Mouse (Mus musculus) embryo, embryonic 11 days (tissue): Measurements from ENCODE around the gene Spag9.

Experiments
- DNase-seq: peaks from one replicate; pipeline ENCODE4 v3.0.0-alpha.2; 2015

Gene Spag9

DNA sequence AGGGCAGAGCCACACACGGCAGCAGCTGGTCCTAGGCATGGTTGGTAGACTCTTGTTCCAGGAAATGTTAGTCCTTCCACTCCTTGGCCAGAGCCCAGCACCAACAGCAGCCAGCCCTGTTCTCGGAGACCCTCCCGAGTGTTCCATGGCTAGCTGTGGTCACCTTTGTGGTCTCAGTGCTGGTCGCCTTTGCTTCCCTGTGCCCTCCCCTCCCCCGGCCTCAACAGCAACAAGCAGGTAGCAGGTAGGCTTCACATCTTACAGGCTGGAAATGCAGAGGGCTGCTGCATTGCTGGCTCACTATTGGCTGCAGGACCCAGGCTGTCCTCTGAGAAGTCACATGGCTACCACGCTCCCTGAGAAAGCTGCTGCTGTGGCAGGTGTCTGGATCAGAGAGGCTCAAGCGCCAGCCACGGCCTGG is 139.7 kb downstream of the Spag9 start:
- no peak for DNase-seq

DNA sequence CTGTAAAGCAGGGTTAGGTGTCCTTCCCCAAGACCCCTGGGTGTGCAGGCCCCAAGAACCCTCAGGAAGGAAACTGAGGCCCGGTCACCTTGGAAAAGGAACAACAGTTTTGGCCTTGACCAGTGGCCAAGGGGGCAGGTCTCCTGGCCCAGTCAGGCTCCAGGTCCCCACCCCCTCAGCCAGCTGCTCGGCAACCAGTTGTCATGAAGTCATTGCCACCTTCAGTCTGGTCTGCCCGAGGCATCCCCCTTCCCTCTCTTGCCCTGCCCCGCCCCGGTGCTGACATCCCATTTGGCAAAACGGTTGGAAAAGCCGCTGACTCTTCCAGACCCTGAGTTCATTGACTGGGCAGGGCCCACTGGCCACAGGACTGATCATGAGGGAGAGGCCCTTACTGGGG is 140.8 kb downstream of the Spag9 start:
- no peak for DNase-seq

GRCm38 (mm10) chr11:94137326-94138061 is 141.6 kb downstream of the Spag9 start:
- DNase-seq, result no peak

DNA sequence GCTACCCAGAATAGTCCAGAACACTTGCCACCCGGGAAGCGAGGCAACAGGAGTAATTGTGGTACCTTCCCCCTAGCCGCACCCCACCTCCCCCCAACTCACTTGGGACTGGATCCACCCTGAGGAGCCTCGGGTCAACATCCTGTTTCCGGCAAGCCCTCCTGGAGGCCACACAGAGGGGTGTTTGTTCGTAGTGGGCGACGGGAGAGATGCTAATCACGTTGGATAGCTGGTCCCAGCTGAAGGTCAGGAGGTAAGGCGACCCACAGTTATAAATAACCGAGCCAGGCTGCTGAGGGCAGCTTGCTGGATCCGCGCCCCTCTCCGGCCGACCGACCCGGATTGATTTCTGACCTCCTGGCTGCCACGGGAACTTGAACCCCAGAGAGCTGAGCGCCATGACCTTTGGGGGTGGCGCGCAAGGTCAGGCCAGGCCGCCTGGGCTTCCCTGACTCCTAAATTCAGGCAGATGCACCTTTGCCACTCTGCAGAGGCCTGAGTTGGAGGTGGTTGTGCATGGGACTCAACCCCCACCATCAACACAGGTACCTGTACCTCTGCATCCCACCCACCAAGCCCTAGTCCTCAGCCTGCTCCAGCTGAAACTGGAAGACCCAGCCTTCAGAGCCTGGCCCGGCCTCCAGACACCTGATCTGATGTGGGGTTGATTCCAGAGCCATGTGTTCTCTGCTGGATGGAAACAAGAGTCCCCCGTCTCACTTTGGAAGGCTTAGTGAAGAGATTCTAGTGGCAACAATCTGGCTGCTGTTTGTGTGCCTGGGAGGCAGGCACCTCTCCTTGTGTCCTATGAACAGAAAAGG is 142.7 kb downstream of the Spag9 start:
- peak; percentile 47 for DNase-seq

- no peak for DNase-seq
These were observed 143.3 kb downstream of the Spag9 start for GRCm38 (mm10) chr11:94139232-94139620.

DNA sequence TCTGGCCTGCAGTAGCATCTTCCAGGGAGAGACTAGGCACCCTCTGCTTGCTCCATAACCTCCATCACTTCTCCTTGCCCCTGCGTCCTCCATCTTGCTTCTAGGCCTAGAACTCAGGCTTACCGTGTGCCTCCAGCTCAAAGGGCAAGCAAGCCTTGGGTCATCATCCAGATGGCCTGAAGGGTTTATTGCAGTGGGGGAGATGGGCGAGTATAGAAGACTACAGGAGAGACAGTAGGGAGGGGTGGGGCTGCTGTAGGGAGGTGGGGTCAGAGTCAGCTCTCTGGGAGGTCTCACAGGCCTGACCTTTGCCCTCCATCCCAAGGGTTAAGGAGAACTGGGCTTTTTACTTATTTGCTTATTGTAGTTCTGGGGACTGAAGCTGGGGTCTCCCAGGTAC is 144.6 kb downstream of the Spag9 start:
- DNase-seq, result no peak

DNA sequence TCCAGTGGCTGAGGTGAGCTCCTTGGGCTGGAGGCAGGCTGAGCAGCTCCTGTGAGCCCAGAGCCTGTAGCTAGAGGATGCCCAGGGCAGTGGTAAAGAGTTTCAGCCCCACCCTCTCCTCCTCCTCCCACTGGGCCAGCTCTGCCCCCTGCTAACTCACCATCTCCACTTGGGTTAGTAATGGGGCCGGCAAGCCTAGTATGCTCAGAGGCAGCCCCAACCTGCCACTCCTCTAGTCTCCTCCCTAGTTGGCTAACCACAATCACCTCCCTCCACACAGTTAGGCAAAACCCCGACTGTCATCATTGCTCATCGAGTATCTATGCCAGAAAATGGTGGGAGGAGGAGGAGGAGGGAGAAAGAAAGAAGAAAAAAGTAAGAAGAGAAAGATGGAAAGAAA is 145.7 kb downstream of the Spag9 start:
- no peak for DNase-seq

- DNase-seq, result no peak
These were observed 147.4 kb downstream of the Spag9 start for GRCm38 (mm10) chr11:94143336-94143735.

GRCm38 (mm10) chr11:94144771-94145539 is 149.1 kb downstream of the Spag9 start:
- no peak for DNase-seq

- no peak for DNase-seq
These were observed 150.2 kb downstream of the Spag9 start for GRCm38 (mm10) chr11:94146049-94146605.

GRCm38 (mm10) chr11:94146733-94147485 is 151.0 kb downstream of the Spag9 start:
- no peak for DNase-seq

DNA sequence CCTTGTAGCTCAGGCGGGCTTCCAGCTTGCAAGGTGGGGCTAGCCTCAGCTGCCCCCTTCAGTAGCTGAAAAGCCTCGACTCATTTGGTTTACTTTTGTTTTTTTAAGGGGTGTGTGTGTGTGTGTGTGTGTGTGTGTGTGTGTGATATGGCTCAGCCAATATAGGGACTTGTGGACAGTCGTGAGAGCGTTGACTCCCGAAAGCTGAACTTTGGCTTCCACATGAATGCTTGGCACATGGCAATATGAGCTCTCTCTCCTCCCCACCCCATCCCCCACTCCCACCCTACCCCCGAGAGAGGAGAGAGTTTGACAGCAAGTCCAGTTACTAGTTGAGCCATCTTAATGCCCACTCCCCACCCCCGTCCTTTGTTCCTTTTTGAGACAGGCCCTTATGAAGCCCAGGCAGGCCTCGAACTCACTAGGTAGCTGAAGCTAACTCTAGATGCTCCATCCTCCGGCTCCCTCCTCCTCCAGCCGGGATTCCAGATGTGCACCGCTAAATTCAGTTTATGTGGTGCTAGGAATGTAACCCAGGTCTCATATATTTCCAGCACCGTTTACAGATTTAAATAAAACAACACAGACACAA is 152.3 kb downstream of the Spag9 start:
- DNase-seq, result no peak

- peak; percentile 66 for DNase-seq
These were observed 153.1 kb downstream of the Spag9 start for GRCm38 (mm10) chr11:94148931-94149491.

DNA sequence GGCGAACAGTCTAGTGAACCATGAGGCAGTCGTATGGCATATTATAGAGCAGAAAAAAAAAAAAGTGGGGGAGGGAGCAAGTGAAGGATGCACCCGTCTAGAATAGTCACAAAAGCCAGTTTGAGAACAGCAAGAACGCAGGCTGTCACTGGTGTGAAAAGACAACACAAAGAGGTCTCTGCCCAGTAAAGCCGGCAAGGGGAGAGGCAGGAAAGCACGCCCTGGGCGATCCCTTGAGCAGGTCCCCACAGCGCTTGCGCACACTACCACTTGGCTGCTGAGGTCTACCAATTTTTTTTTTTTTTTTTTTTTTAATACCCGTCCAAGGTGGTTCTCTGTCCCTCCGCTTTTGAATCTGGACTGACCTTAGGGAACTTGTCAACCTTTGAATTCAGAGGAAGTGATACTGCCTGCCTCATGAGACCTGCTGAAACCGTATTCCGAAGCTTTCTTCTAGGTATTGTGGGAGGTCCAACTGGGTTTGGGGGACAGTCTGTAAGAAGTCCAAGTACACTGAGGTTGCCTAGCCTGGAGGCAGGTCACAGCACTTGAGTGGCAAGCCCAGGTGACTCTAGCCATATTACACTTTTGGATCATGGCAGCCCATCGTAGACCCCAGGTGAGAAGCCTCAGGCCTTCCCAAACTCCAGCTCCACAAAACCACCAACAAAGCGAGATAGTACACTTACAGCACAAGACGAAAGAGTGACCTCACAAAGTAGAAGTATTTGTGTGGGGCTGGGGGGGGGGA is 153.8 kb downstream of the Spag9 start:
- peak; percentile 76 for DNase-seq

DNA sequence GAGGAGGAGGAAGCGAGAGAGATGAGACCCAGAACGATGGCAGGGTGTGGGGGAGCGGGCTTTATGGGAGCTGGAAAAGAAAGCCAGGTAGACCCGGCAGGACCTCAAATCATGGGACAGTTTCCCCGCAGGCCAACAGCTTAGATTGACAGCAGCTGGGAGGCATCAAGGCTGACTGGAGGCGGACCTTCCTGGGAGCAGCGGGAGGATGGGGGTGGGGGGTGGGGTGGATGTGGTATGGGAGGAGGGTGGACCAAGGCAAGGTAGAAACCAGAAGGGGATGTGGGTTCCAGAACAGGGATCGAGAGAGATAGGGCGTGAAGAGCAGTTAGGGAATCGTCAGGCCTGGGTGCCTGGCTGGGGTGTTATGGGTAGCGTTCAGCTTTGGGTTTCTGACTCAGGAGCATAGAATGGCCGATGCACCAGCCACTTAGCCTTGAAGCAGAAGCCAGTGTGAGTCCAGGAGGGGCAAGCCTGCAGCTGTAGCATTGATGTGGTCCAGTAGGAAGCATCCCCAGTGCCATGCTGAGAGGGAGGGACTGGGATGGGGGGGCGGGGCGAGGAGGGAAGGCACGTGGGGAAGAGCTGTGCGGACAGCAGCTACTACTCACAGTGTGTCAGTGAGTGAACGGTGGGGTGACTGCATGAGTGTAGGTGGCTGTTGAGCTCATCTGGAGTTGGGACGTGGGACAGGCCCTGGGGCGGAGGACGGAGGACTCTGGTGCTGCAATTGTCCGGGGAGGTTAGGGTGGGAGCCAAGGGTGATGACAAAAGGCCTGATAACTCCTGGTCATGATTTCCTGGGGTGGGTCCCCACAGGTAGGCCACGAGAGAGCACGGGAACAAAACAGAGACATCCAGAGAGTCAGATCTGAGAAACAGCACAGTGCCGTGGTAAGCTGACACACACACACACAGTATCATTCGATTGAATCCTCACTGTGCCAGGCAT is 154.9 kb downstream of the Spag9 start:
- no peak for DNase-seq

DNA sequence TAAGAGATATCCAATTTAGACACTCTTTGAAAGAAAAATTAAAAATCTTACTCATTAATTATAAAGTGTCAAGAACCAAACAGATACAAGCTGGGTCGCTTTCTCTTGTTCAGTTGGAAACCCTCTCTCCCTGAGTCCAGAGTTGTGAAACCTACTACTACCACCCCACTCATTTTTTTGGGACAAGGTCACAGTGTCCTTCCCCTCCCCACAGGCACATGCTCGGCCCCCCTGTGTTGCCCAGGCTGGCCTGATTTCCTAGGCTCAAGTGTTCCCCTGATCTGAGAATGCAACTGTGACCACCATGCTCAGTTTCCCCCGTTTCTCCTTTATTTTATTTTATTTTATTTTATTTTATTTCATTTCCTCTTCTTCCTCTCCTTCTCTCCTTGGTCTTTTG is 158.3 kb downstream of the Spag9 start:
- no peak for DNase-seq

DNA sequence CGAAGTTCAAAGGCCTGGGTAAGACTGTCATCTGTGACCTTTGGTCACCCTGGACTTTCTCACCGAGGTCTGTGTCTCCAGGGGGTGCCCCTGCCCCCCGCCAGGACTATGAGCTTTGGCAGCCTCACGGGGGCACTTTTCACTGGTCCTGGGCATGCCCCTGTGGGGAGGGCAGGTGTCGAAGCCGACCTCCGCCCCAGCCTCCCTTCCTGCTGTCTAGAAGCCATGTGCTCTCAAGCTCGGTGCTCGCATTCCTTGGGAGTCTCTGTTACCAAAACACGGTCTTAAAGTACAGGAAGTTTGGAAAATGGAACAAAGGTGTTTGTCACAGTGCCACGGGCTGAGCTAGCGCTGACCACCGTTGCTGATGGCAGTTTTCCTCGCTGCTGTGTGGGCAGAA is 162.6 kb downstream of the Spag9 start:
- peak; percentile 48 for DNase-seq

- DNase-seq, result peak; percentile 34
These were observed 163.4 kb downstream of the Spag9 start for GRCm38 (mm10) chr11:94159066-94159880.

- DNase-seq, result no peak
These were observed 164.1 kb downstream of the Spag9 start for GRCm38 (mm10) chr11:94159911-94160415.
